Mouse (Mus musculus) neural tube, embryonic 15.5 days (tissue): ENCODE results near the gene H2-DMa. TPM values are rescaled to one million over a fixed set of nuclear protein-coding genes. Genes with fewer than 3 reads are reported as not detected.
A peak's percentile ranks its signal among the peaks of the same experiment; 100 is the strongest.

Experiments used
- ATAC-seq: fragments of 200-750 bp; cut with Nextera tagmentation; 2 replicates; pipeline ENCODE4 v1.8.0; 2017; ENCODE audit warnings: mild to moderate bottlenecking, moderate TSS enrichment, moderate library complexity; ENCODE audit not compliant: low FRiP score
- H3K27ac ChIP-seq: fragments of 300-500 bp; sonication (generic); replicated peaks from 2 replicates; pipeline ENCODE4 v1.5.1; 2015; ENCODE audit warnings: mild to moderate bottlenecking, inconsistent platforms
- H3K27me3 ChIP-seq: fragments of 300-500 bp; sonication (generic); replicated peaks from 2 replicates; pipeline ENCODE4 v1.6.1; 2015; ENCODE audit warnings: inconsistent platforms
- H3K36me3 ChIP-seq: fragments of 300-500 bp; sonication (generic); 2 replicates; pipeline ENCODE4 v1.6.1; 2015; ENCODE audit warnings: inconsistent platforms
- H3K4me1 ChIP-seq: fragments of 300-500 bp; sonication (generic); 2 replicates; pipeline ENCODE4 v1.6.1; 2015; ENCODE audit warnings: inconsistent platforms
- H3K4me2 ChIP-seq: fragments of 300-500 bp; sonication (generic); 2 replicates; pipeline ENCODE4 v1.6.1; 2015; ENCODE audit warnings: inconsistent platforms, mild to moderate bottlenecking, moderate library complexity
- H3K4me3 ChIP-seq: fragments of 300-500 bp; sonication (generic); replicated peaks from 2 replicates; pipeline ENCODE4 v1.5.1; 2015; ENCODE audit warnings: mild to moderate bottlenecking, inconsistent platforms
- H3K9ac ChIP-seq: fragments of 300-500 bp; sonication (generic); replicated peaks from 2 replicates; pipeline ENCODE4 v1.6.1; 2015; ENCODE audit warnings: mild to moderate bottlenecking, inconsistent platforms
- H3K9me3 ChIP-seq: fragments of 300-500 bp; sonication (generic); replicated peaks from 2 replicates; pipeline ENCODE4 v1.6.1; 2016; ENCODE audit warnings: inconsistent platforms
- WGBS: fragments of 180-500 bp; shearing (Covaris S2); methylation state at CpG from one replicate; pipeline ENCODE4 v1.1.7; 2015; ENCODE audit warnings: mixed read lengths; 5-methylcytosine and 5-hydroxymethylcytosine counted together
- polyA plus RNA-seq: library from polyadenylated mRNA; unstranded; fragments of >200 nt; fragmentation: Nextera tagmentation; extraction: Ambion mirVana; gene quantifications from 2 replicates; pipeline ENCODE4 v1.2.1, GENCODE M21; 2015

H2-DMa gene
- polyA plus RNA-seq, 1 experiment from 2014 or later: 19.8 TPM

GRCm38 (mm10) chr17:34120180-34120723, 911 bp downstream of the H2-DMa start:
- peaks cover 41% of the 10 kb centered on the region for H3K4me1 ChIP-seq
- H3K27me3 ChIP-seq: no peaks in the 10 kb centered on the region
- no peaks in the 10 kb centered on the region for H3K9me3 ChIP-seq
- H3K4me3 ChIP-seq: peak overlapping the region; percentile 82
- WGBS: 1% methylated on average over 33 of the region's 42 CpGs
- H3K4me2 ChIP-seq: peak overlapping the region; percentile 89
- peak; percentile 13 for ATAC-seq
- H3K27ac ChIP-seq: peak overlapping the region; percentile 100
- peaks cover 18% of the 10 kb centered on the region for H3K36me3 ChIP-seq
- H3K9ac ChIP-seq: peak overlapping the region; percentile 82

GRCm38 (mm10) chr17:34120814-34121171, 1.5 kb downstream of the H2-DMa start:
- peak; percentile 0; the same call in 1 of the 2 replicates for ATAC-seq
- peak overlapping the region; percentile 82 for H3K4me3 ChIP-seq
- peaks cover 13% of the 10 kb centered on the region for H3K36me3 ChIP-seq
- under 1% methylated on average over 28 of the region's 31 CpGs for WGBS
- H3K9ac ChIP-seq: peak overlapping the region; percentile 82
- H3K9me3 ChIP-seq: no peaks in the 10 kb centered on the region
- H3K4me2 ChIP-seq: peak overlapping the region; percentile 89
- peaks cover 40% of the 10 kb centered on the region for H3K4me1 ChIP-seq
- H3K27ac ChIP-seq: peak overlapping the region; percentile 100
- H3K27me3 ChIP-seq: no peaks in the 10 kb centered on the region

- peak; percentile 12 for ATAC-seq
- Histone ChIP-seq H3K9ac (peak overlapping the region; percentile 82), H3K4me2 (peak overlapping the region; percentile 89), H3K27me3 (no peaks in the 10 kb centered on the region), H3K4me3 (peak overlapping the region; percentile 82), H3K9me3 (no peaks in the 10 kb centered on the region), H3K36me3 (peaks cover 9% of the 10 kb centered on the region), H3K4me1 (peaks cover 36% of the 10 kb centered on the region), H3K27ac (peak overlapping the region; percentile 100)
- WGBS: under 1% methylated on average over 35 of the region's 35 CpGs
These were observed 2.0 kb downstream of the H2-DMa start for GRCm38 (mm10) chr17:34121172-34121878.

- peaks cover 34% of the 10 kb centered on the region for H3K4me1 ChIP-seq
- peak overlapping the region; percentile 82 for H3K9ac ChIP-seq
- no peaks in the 10 kb centered on the region for H3K27me3 ChIP-seq
- peak overlapping the region; percentile 82 for H3K4me3 ChIP-seq
- H3K27ac ChIP-seq: peak overlapping the region; percentile 100
- no peaks in the 10 kb centered on the region for H3K9me3 ChIP-seq
- H3K4me2 ChIP-seq: peak overlapping the region; percentile 89
- under 1% methylated on average over 9 of the region's 10 CpGs for WGBS
- peak; percentile 14; the same call in 1 of the 2 replicates for ATAC-seq
- H3K36me3 ChIP-seq: peaks cover 4% of the 10 kb centered on the region
These were observed 2.5 kb downstream of the H2-DMa start for GRCm38 (mm10) chr17:34121879-34122187.

GRCm38 (mm10) chr17:34122188-34122984, 3.0 kb downstream of the H2-DMa start, which contains the start of gene Brd2:
Gene Brd2, minus strand, starts transcription at chr17:34122634.
- Histone ChIP-seq H3K36me3 (no peaks in the 10 kb centered on the region), H3K27me3 (no peaks in the 10 kb centered on the region), H3K4me3 (peak within 1 kb of the TSS; percentile 82), H3K4me1 (peaks cover 34% of the 10 kb centered on the region), H3K27ac (peak within 1 kb of the TSS; percentile 100), H3K9me3 (no peaks in the 10 kb centered on the region), H3K9ac (peak within 1 kb of the TSS; percentile 82), H3K4me2 (peak within 1 kb of the TSS; percentile 89)
- peak; percentile 66 for ATAC-seq
- WGBS: under 1% methylated on average over 69 of the region's 75 CpGs

- Histone ChIP-seq H3K9ac (peak overlapping the region; percentile 82), H3K4me3 (peak overlapping the region; percentile 82), H3K4me2 (peak overlapping the region; percentile 89), H3K9me3 (no peaks in the 10 kb centered on the region), H3K27me3 (no peaks in the 10 kb centered on the region), H3K27ac (peak overlapping the region; percentile 100), H3K36me3 (no peaks in the 10 kb centered on the region), H3K4me1 (peaks cover 33% of the 10 kb centered on the region)
- WGBS: 2% methylated on average over 7 of the region's 7 CpGs
- no peak for ATAC-seq
These were observed 3.8 kb downstream of the H2-DMa start for GRCm38 (mm10) chr17:34123111-34123510.

- Histone ChIP-seq H3K4me3 (peak overlapping the region; percentile 82), H3K27ac (peak overlapping the region; percentile 100), H3K4me2 (peak overlapping the region; percentile 89), H3K9ac (peak overlapping the region; percentile 82), H3K36me3 (no peaks in the 10 kb centered on the region), H3K9me3 (no peaks in the 10 kb centered on the region), H3K4me1 (peaks cover 37% of the 10 kb centered on the region), H3K27me3 (no peaks in the 10 kb centered on the region)
- ATAC-seq: no peak
- WGBS: 5% methylated on average over 2 of the region's 2 CpGs
These were observed 4.2 kb downstream of the H2-DMa start for GRCm38 (mm10) chr17:34123518-34123917.

- no peaks in the 10 kb centered on the region for H3K9me3 ChIP-seq
- H3K27me3 ChIP-seq: no peaks in the 10 kb centered on the region
- no peak overlapping the region for H3K9ac ChIP-seq
- no peak for ATAC-seq
- no peak overlapping the region for H3K27ac ChIP-seq
- H3K36me3 ChIP-seq: no peaks in the 10 kb centered on the region
- no peak overlapping the region for H3K4me3 ChIP-seq
- peak overlapping the region; percentile 89 for H3K4me2 ChIP-seq
- H3K4me1 ChIP-seq: peaks cover 48% of the 10 kb centered on the region
- WGBS: 87% methylated on average over 6 of the region's 6 CpGs
These were observed 5.3 kb downstream of the H2-DMa start for GRCm38 (mm10) chr17:34124649-34125048.

GRCm38 (mm10) chr17:34126826-34127420, 7.6 kb downstream of the H2-DMa start:
- Histone ChIP-seq H3K27me3 (no peaks in the 10 kb centered on the region), H3K9ac (no peak overlapping the region), H3K9me3 (no peaks in the 10 kb centered on the region), H3K4me2 (no peak overlapping the region), H3K4me1 (peaks cover 48% of the 10 kb centered on the region), H3K36me3 (no peaks in the 10 kb centered on the region), H3K4me3 (no peak overlapping the region), H3K27ac (no peak overlapping the region)
- no peak for ATAC-seq
- 39% methylated on average over 9 of the region's 9 CpGs for WGBS

GRCm38 (mm10) chr17:34127475-34127874, 8.1 kb downstream of the H2-DMa start:
- ATAC-seq: no peak

GRCm38 (mm10) chr17:34128264-34128937, 9.1 kb downstream of the H2-DMa start:
- no peaks in the 10 kb centered on the region for H3K27me3 ChIP-seq
- H3K4me2 ChIP-seq: peak overlapping the region; percentile 33
- no peak overlapping the region; the same call in 1 of the 2 replicates for H3K27ac ChIP-seq
- H3K9ac ChIP-seq: no peak overlapping the region
- H3K4me3 ChIP-seq: 0 out of 2 replicates have a peak overlapping the region, but pooled peaks have one; percentile 12
- ATAC-seq: 0 out of 2 replicates have a peak, but pooled peaks have one; percentile 21
- H3K4me1 ChIP-seq: peaks cover 45% of the 10 kb centered on the region
- no peaks in the 10 kb centered on the region for H3K36me3 ChIP-seq
- H3K9me3 ChIP-seq: no peaks in the 10 kb centered on the region
- WGBS: 21% methylated on average over 13 of the region's 13 CpGs

More at GRCm38 (mm10) chr17:34127475-34127874, 8.1 kb downstream of the H2-DMa start:
- Histone ChIP-seq H3K4me1 (peaks cover 48% of the 10 kb centered on the region), H3K9me3 (no peaks in the 10 kb centered on the region), H3K36me3 (no peaks in the 10 kb centered on the region), H3K9ac (no peak overlapping the region), H3K4me2 (no peak overlapping the region), H3K4me3 (no peak overlapping the region), H3K27ac (no peak overlapping the region), H3K27me3 (no peaks in the 10 kb centered on the region)
- WGBS: 29% methylated on average over 6 of the region's 6 CpGs
